Mouse (Mus musculus) thymus, adult 18-20 months (tissue): ENCODE results near the gene Ankfn1.

ENCODE experiments used
- DNase-seq, 2 experiments: peaks; one replicate each; pipeline ENCODE4 v3.0.0; 2022; ENCODE audit warnings: mixed read lengths in 2 of 2

Gene Ankfn1

DNA sequence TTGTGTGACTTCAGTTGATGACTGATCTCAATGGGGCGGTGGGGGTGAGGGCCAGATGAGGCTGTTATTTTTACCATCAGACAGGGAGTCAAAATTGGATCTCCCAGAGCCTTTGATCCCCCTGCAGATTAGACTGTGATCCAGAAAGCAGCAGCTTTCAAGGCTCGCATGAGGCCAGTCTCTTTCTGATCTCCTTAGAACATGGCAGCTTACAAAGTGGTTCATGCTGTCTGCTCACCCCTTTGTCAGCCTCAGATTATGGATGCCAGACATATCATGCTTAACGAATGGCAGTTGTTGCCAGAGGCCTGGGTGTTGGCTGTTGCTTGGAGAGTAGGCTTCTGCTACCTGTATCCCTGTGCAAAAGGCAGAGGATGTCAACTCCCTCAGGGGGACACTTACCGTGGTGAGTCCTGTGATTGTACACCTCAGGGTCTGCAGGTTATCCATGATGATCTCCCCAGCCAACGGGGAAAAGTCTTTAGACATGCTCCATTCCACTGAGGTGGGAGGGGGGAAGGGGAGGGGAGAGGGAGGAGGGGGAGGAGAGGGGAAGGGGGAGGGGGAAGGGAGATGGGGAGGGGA, 321.7 kb downstream of the Ankfn1 start:
- DNase-seq, result no peak

DNA sequence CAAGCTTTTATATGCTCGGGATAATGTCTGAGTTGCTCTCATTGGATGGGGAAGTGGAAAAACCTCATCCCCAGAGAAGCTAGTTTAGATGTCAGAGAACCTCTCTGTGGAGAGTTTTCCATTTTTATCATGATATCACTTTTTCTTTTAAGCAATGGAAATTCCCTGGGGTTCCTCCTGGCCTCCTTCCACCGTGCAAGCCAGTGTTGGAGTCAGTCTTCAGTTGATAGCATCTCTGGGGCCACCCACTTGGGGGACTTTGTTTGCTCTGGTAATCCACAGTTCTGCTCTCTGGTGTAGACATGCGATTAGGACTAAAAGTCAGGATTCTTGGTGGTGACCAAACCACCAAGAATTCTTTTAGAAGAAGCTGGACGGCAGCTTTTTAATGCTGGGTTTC, 322.8 kb downstream of the Ankfn1 start:
- no peak for DNase-seq

DNA sequence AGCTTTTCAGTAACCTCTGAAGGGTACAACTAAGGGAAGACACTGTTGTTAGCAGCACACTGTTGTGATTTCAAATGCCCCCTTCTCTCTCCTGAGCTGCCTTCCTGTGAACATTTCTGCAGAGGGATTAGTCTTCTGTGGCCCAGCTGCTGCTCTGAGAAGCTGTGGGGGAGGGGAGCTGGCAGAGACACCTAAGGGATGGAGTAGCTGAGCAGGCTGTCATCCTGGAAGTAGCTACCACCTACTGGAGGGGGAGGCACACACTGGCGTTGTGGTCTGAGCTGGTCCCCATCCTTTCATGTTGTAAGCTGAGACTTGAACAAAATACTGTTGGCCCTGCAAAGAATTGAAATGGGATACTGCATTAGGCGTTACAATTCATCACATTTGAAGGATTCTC, 324.6 kb downstream of the Ankfn1 start:
- no peak for DNase-seq

DNA sequence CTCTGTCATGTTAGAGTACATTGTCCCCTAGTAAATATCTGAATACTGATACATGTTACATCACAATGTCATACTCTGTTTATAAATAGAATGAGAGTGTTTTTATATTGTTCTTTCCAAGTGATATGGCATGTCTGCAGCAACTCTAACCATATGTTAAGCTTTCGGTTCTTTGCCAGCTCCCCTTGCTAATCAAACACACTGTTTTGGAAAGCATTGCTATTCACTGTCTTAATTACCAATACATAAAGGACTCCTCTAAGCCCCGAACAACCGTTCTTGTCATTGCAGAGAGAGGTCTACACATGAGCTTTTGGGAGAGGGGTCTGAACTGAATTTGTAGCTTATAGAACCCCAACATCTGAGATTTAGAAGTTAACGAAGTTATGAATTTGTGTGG, 327.0 kb downstream of the Ankfn1 start:
- no peak for DNase-seq

DNA sequence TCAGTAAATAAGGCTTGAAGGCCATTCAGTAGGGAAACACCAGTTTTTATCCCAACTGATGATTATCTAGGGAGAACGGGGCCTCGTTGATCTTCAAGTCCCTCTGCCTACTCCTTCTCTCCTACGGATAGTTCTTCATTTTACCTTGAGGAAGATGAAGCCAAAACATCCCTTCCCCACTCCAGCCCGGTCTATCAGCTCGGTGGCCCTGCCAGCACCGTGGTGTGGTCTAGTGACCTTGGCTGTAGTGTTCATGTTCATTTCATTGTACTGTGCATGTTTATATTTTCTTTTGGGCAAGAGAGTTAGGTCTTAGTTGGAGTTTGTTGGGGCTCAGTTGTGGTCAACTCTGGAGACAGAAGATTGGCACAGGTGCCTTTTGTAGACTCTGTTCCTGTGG, 328.5 kb downstream of the Ankfn1 start:
- no peak for DNase-seq

DNA sequence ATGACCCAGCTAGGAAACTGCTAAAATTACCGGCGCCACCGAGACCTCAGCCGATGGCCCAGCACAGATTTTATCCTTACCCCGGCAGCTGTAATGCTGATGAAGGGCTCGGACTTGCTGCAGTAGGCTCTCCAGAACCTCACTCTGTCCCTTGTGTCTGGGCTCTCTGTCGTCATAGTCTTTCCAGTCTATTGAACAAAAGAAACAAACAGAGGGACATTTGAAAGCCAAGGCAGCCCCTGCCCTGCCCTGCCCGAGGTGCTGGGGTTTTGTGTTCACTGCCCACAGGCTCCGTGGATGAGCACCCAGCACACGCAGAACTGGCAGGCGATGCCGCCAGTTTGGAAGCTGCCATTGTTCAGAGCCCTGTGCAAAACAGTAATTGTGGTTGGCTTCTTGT, 330.0 kb downstream of the Ankfn1 start:
- DNase-seq, result no peak

DNA sequence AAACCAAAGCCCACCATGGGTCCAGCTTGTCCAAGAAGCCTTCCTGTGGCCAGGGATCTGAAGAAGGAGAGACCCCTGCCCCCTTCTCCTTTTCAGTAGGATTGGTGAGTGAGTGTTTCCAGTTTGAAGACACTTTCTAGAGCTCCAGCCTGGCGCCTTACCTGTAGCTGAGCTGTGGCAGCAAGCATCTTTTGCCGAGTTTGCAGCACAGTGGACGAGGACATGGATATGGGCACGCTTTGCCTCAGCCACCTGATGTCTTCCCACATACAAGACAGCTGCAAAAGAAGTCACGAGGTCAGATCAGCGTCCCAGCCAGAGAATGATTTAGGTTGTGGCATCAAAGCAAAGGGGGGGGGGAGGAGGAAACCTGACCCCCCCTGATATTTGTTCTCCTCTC, 336.9 kb downstream of the Ankfn1 start:
- no peak for DNase-seq

DNA sequence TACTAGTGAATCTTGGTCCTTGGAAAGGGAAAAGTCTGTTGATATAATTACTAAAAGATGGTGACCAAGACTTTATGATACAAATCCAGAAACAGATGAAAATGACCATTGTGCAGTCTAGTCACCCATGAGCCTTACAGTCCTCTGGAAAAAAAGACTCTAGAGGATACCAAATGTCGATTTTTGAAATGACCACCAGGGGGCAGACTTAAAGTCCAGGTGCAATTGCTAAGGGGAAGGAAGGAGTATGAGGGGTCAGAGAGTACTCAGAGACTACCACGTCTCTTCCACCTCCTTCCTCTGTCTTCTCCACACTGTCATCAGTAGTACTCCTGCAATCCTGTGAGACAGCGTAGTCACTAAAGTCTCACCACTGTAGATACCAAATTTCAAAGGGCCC, 353.1 kb downstream of the Ankfn1 start:
- no peak for DNase-seq

DNA sequence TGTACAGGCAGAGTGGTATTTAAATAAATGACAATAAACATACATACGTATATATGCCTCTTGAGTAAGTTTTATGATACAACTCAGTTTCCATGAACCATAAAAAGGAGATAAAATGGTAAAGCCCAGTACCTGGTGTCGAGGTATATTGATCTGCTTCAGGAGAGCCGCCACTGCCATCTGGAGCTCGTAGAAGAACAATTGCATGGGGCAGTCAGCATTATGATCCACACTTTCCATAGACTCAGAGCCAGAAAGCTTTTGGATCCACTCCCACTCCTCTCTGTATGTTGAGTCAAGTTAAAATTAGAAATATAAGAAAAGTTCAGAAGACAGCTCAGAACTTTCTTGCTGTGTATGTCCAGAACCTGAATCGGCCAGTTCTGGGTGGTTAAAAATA, 354.8 kb downstream of the Ankfn1 start:
- no peak for DNase-seq

DNA sequence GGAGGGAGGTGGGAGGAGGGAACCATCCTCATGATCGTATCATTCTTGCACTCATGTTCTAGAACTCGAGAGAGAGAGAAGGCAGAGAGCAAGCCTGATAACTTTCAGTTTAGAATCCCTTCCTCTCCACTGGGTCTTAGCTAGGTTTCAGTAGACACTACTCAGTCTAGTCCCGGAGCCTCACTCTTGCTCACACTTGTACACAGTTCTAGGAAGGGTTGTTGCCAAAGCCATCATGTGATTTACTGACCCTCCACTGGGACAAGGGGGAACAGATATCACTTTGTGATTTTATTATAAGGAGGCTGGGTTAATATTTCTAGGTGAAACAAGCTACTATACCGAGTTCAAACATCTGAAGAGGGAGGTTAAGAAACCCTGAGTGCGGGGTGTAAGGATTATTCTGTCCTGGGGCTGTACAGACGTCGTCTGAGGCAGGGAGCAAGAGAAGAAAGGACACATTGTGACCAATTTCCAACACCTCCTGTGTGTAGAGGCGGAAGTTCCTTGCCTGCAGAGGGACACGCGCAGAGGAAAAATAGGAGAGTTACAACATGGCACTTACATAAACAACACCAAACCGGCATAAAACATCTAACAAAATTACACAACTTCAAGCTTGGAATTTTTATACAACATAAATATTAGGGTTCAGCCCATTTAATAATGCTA, 356.6 kb downstream of the Ankfn1 start:
- DNase-seq, result no peak

DNA sequence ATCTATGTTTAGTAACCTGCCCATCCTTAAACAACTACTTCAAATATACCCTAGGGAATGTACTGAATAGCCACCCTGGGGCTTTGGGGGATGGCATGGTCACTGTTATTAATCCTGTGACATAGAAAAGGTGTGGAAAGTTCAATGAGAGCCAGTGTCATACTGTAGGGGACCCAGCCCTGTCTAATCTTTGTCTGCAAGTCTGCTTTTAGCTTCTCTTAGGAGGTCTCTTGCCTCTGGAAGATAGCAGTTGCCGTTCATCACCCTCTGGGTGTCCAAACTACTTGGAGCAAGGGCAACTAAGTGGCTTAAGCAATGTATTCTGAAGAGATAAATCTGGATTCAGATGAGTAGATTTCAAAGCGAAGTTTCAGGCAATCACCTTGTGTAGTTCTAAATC, 357.6 kb downstream of the Ankfn1 start:
- no peak for DNase-seq

DNA sequence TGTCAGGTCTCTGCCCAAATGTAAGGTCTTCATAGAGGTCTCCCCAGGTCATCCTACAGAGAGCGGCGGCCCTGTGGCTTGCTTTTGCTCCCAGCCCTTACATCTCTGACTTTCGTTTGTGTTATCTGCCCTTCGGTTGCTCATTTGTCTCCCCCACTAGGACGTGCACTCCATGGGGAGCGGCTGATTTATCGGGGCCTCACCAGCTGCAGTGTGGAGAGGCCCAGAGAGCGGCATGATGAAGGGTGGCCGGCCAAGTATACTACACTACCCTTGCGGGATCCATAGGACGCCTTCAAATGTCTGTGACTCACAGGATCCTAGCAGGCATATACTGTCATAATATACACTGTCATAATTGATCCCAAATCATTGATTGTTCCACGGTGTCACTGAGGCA, 358.8 kb downstream of the Ankfn1 start:
- DNase-seq, result no peak

DNA sequence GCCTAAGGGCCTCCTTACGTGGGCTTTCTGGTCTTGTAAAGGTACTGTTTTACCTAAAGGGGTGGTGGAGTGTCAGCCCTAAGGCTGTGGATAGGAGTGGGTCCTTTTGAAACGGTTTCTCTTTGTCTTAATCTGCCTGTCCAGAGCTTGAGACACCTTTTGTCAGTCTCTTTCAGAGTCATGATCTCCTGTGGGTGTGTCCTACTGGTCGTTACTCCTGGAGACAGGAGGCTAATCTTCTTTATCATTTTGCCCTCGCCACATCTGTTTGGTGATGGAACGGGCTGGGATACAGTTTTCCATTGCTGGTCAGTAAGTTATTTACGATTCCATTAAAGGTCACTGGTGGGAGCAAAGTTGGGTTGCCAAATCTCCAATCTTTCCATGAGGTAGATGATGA, 360.7 kb downstream of the Ankfn1 start:
- no peak for DNase-seq

DNA sequence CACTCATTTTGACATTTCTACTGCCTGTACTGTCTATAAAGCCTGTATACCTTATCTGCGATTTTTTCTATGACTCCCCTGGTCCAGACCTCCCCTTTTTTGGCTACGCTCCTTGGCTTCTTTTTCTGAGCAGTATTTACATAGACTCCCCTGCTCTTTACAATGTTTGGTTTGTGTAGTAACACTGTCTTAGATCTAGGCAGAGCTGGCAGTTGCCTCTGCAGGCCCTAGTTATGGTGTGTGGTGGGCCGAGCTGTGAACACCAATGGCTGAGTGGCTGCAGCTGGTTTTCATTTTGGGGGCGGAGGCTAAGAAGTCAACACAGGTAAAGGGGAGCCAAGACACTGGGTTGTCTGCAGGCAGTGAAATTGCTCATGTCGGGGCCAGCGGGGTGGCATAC, 368.7 kb downstream of the Ankfn1 start:
- no peak for DNase-seq

DNA sequence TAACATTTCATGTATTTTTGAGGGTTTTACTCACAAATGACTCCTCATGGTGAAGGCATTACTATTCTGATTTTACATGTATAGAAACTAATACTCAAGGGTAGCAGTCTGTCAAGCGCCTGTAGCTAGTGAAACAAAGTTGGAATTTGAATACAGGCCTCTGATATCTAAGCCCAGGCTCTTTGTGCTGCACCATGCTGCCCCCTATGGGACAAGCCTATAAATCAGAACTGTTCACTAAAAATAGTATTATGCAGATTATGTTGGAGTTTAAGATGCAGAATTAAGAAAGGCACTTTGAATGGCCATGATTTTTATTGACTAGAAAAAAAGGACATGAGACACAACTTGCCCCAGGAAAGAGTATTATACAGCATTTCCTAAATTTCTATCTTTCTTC, 373.0 kb downstream of the Ankfn1 start:
- DNase-seq, result no peak

DNA sequence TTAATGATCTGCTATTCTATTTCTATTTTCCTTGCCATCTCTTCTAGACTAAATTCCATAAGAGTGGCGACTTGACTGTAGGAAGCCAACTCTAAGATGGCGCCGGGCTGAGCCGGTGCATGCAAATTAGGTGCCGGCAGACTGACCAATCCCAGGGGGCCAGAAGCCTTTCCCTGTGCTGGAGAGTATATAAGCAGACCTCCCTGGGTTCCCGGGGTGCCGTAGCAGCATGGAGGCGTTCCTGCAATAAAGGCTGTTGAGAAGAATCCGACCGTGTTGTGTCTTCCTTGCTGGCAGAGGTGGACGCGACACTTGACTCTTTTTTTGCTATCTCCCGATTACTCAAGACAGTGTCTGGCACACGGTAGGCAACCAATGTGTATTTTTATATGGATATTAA, 374.0 kb downstream of the Ankfn1 start:
- no peak for DNase-seq

DNA sequence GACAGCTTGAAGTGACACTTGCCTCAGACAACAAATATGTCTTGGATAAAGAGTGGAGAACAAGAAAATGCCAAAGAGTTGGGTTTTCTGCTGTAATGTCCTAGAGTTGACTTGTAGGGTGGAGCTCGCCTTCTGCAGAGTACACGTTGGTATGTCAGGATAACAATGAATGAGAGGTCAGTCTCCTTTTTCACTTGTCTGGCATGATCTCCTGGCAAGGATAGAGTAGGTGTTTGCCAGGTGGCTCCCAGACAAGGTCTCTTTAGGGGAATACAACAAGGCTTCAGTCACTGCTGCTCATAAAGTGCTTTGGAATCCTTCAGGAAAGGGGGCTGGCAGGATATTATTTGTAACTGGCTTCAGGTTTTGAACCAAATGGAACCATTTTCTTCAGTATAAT, 388.6 kb downstream of the Ankfn1 start:
- DNase-seq, result no peak

DNA sequence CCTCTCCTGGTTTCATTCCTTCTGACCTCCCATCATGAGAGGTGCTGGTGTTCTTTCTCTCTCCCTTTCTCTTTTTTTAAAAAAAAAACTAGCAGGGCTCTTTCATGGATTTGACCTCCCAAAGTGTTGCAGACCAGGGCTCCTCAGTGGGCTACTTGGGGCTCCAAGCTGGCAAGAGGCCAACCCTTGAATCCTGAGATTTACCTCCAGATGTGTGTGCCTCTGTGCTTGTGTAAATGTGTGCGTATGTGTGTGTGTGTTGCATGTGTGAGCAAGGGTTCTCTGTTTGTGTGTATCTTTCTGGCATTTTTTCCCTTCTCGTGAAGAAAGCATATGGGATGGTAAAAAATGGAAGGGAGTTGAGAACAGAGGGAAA, 394.8 kb downstream of the Ankfn1 start:
- no peak for DNase-seq

DNA sequence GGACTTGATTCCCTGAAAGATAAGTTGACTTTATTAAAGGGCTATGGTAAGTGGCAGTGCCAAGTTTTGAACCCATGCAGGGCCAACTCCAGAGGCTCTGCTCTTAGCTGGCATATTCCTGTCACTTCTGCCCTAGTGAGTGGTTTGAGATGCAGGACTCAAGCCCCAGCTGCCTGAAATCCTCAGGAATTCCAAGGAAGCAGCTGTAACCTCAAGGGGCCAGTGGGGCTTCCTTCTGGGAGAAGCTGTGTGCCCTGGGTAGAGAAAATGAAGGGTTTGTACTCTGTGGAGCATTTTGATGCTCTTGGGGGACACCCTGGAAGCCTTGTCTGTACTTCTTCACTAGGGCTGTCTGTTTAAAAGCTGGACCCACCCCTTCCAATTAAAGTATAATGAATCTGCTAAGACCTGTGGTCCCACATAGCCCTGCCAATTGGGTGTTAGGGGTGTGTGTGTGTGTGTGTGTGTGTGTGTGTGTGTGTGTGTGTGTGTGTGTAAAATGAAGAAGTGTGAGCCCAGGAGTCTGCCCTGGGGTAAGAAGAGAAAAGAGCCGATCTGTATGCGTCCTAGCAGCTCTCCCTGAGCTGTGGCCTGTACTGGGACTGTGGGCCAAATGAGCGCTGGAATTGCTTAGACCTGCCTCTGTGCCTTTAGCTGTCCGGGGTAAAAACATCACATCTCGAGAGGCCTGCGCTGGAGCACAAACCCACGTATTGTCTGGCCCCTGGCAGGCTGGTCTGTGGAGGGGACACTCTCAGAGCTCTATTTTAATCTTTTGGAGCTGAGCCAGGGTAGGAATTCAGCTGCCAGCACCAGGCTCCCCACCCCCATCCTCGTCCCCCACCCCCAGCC, 395.4 kb downstream of the Ankfn1 start:
- DNase-seq, result no peak

DNA sequence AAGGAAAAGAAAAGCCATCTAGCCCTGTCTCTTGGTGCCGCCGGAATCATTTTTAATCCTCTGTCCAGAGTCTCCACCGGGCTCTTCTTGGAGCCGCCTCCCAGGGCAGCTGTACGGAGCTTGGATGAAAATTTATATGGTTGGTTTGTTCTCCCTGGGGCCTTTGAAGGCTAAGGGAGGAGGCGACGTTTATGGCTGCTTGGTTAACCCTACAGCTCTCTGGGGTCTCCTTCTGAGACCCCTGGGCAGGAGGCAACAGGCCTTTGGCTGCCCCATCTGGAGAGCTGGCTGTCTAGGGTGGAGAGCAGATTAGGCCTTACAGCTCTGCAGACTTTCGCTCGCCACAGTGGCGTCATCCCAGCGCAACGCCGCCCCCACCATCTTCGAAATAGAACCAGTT, 406.5 kb downstream of the Ankfn1 start:
- no peak for DNase-seq

DNA sequence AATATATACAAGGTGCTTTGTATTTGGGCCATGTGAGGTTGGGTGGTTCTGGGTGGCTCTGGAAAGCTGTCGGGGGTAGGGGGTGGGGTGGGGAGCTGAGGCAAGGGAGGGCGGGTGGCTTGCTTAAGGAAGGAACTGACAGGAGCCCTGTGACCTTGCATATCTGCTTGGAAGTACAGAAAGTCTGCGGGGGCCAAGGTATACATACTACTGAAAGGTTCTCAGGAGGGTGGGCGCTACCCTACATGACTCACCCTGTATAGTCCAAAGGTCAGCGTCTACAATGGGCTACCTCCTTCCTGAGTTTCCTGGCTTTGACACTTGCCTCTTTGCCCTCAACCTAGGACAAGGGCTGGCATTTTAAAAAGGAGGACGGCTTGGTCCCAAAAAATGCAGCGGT, 407.1 kb downstream of the Ankfn1 start:
- DNase-seq, result no peak

DNA sequence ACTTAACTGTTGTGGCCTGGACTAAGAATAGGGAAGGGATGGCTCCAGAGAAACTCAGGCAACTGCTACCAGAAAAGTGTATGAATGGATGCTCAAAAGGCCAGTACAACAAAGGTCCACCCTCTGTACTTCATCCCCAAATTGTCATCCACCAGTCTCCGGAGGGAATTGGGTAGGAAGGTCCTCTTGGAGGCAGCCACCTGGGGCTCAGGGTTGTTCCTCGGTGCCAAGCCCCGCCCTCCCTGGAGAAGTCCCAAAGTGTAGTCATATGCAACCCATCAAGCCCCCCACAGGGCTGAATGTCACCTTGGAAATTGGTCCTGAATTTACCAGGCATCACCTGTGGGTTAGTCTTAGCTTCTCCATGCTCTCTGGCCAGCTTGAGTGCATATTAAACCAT, 413.5 kb downstream of the Ankfn1 start:
- no peak for DNase-seq

DNA sequence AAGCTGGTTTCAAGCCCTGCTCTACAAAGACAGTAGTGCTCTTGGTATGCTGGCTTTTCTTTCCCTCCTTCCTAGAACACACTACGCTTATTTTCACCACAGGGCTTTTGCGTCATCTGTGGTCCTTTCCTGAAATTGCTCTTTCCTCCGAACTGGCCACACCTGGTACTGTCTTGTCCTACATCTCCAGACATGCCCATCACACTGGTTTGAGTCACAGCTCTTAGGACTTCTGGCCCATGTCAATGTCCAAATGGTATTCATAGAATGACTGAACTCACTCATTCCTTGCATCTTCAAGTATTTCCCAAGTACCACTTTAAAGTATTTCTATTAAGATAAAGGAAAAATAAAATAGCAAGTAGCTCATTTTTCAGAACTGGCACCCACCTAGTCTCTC, 416.6 kb downstream of the Ankfn1 start:
- no peak for DNase-seq

DNA sequence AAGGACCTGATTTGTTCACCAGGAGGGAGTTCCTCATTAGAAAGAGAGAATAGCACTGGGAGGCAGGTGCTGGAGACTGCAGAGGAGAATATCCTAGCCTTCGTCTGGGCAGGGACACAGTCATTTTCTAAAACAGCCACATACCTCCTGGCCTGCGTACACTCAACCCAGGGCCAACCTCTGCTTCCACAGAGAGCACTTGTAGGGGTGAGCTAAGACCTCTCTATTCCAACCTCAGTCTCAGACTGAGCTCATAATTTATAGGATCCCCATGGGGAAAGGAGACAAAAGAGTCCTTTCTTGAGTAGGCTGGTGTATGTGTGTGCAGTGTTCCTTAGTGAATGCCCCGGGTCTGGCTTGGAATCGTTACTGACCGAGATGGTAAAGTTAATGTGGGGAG, 418.9 kb downstream of the Ankfn1 start:
- no peak for DNase-seq
